Mouse (Mus musculus) mammary gland, adult 2 months (tissue): ENCODE data around the gene Bzw2. TPM values are rescaled to one million over a fixed set of nuclear protein-coding genes. Genes with fewer than 3 reads are reported as not detected.

Experiments
- polyA plus RNA-seq: library from polyadenylated mRNA; depleted of rRNA; stranded (reverse); fragments of >200 nt; gene quantifications from 2 replicates; pipeline ENCODE4 v1.2.3, GENCODE M21; 2012; ENCODE audit warnings: low replicate concordance; rRNA removed

Bzw2 gene
- polyA plus RNA-seq = 9.3 and 36.5 TPM in 2 replicates

DNA sequence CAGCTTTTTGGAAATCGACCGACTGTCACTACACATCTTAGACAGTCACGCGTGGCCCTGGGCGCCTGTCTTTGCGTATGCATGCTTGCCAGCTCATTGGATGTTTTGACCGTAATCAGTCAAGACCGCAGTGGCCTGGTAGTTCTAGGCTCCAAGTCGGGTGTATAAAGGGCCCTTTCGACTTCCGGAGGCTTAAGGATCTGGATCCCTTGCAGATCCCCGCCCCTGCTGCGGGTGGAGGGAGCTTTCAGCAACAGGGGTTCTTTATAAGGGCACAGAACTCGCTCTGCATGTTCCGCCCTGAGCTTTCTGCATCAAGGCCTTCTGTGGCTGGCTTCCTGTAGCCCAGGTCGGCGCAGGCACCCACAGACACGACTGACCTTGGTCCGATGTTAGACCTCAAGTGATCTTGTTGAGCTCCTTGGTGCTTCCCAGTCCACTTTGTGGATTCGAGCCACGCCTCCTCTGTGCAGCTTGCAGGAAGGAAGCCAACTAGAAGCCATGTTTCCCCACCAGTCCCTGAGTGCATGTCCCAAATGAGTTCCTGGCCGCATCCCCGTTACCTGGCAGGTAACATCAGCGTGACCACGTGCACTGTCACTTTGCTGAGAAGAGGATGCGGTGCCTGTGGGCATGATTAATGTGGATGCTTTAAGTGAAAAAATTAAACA is at the start of gene Bzw2:
Bzw2 (minus strand) TSS at position 443 of the 671 bp plus-strand sequence.

DNA sequence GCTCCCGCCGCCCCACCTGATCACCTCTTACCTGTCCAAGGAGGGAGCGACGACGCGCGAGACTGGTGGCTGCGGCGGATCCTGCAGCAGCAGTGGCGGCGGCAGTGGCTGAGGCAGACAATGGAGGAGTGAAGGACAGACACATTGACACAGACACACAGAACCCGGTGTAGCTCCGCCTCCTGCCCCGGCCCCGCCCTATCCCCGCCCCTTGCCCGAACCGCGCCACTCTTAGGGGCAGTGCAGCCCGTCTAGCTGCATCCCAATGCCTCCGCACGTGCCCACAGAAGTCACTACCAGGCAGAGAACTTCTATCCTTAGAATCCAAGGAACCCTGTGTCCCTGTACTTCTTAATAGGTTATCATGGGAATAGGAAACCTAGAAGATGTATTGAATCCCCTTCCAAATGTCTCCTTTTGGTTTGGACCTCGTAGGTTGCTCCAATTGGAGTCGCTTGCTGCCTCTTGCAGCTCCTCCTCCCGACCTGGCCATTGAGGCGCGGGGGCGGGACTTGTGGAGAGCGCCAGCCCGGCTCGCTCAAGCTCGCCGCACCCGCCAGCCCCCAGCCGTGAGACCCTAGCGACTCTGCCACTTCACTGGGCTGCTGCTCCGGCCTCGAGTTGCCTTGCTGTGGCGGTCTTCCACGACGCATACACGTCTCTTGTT is 1.1 kb downstream of the Bzw2 start, which contains the start of gene Ankmy2:
Ankmy2 (plus strand) TSS at position 478 of the 667 bp plus-strand sequence.

DNA sequence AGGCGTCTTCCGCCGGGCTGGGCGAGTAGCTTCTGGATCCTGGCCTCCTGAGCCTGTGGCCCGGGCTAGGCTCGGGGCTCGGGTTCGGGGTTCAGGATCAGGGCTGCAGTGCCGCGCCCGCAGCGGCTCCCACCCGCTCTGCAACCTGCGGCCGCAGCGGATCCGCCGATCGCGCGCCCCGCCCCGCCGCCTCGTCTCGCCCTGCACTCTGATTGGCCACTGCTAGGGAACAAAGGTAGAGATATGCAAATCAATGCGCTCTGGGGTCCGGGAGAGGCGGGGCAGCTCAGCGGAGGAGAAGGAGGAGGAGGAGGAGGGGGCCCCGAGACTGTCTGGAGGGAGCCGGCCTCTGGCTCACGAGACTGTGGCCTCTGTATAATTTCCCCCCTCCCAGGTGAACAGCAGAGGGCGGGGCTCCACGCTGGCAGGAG is 115.5 kb downstream of the Bzw2 start, which contains the start of gene Tspan13:
Tspan13 (minus strand) TSS at position 153 of the 431 bp plus-strand sequence.

Other genes starting within 250 kb of the Bzw2 start
- gene Agr3, start 232.5 kb downstream of the Bzw2 start, polyA plus RNA-seq = not detected in 2 replicates
- gene Agr2, start 165.2 kb downstream of the Bzw2 start, polyA plus RNA-seq = not detected in 2 replicates
- 146 and 515 TPM in 2 replicates for gene Tspan13, start 115.6 kb downstream of the Bzw2 start, polyA plus RNA-seq
- gene Ankmy2, start 966 bp downstream of the Bzw2 start, polyA plus RNA-seq = 6.0 and 12.0 TPM in 2 replicates
- not detected in 2 replicates for gene Lrrc72, start 95.3 kb upstream of the Bzw2 start, polyA plus RNA-seq
- 3.9 and 4.6 TPM in 2 replicates for gene Sostdc1, start 156.1 kb upstream of the Bzw2 start, polyA plus RNA-seq
- 1.5 and 1.9 TPM in 2 replicates for gene Ispd, start 223.4 kb upstream of the Bzw2 start, polyA plus RNA-seq
- gene D630036H23Rik, start 224.1 kb upstream of the Bzw2 start, polyA plus RNA-seq = 0.56 and 1.8 TPM in 2 replicates